Mouse (Mus musculus) intestine, embryonic 14.5 days (tissue): ENCODE data around the gene Prkn. TPM values are rescaled to one million over a fixed set of nuclear protein-coding genes. Genes with fewer than 3 reads are reported as not detected.
A peak's percentile ranks its signal among the peaks of the same experiment; 100 is the strongest.

Experiments used
- ATAC-seq: fragments of 200-750 bp; cut with Nextera tagmentation; replicated peaks from 2 replicates; pipeline ENCODE4 v1.8.0; 2017; ENCODE audit warnings: low read depth, moderate number of reproducible peaks, moderate TSS enrichment, moderate library complexity; ENCODE audit not compliant: low FRiP score, low TSS enrichment
- DNase-seq: peaks from one replicate; pipeline ENCODE4 v3.0.0-alpha.2; 2018; ENCODE audit warnings: low spot score
- H3K27ac ChIP-seq: fragments of 300-500 bp; sonication (generic); 2 replicates; pipeline ENCODE4 v1.5.1; 2014; ENCODE audit warnings: low read depth, mild to moderate bottlenecking, control low read depth
- H3K27me3 ChIP-seq: fragments of 300-500 bp; sonication (generic); replicated peaks from 2 replicates; pipeline ENCODE4 v1.6.1; 2014; ENCODE audit warnings: low read length, control low read depth; ENCODE audit not compliant: control insufficient read depth, insufficient read depth
- H3K36me3 ChIP-seq: fragments of 300-500 bp; sonication (generic); 2 replicates; pipeline ENCODE4 v1.6.1; 2014; ENCODE audit warnings: low read length, control low read depth; ENCODE audit not compliant: control insufficient read depth, insufficient read depth
- H3K4me1 ChIP-seq: fragments of 300-500 bp; sonication (generic); replicated peaks from 2 replicates; pipeline ENCODE4 v1.6.1; 2014; ENCODE audit warnings: low read length, control low read depth, mixed read lengths; ENCODE audit not compliant: control insufficient read depth, insufficient read depth
- H3K4me2 ChIP-seq: fragments of 300-500 bp; sonication (generic); 2 replicates; pipeline ENCODE4 v1.6.1; 2014; ENCODE audit warnings: low read length
- H3K4me3 ChIP-seq: fragments of 300-500 bp; sonication (generic); 2 replicates; pipeline ENCODE4 v1.5.1; 2014; ENCODE audit warnings: low read depth, low read length, control low read depth, mixed read lengths
- H3K9ac ChIP-seq: fragments of 300-500 bp; sonication (generic); 2 replicates; pipeline ENCODE4 v1.6.1; 2014; ENCODE audit warnings: mild to moderate bottlenecking, low read length
- H3K9me3 ChIP-seq: fragments of 300-500 bp; sonication (generic); 2 replicates; pipeline ENCODE4 v1.6.1; 2016; ENCODE audit warnings: low read length, control low read depth; ENCODE audit not compliant: control insufficient read depth
- WGBS: fragments of 180-500 bp; shearing (Covaris S2); extraction: QIAGEN DNeasy Blood & Tissue Kit; methylation state at CpG from one replicate; pipeline ENCODE4 v1.1.7; 2014; 5-methylcytosine and 5-hydroxymethylcytosine counted together
- polyA plus RNA-seq: library from polyadenylated mRNA; unstranded; fragments of >200 nt; fragmentation: Nextera tagmentation; extraction: Ambion mirVana; gene quantifications from 2 replicates; pipeline ENCODE4 v1.2.1, GENCODE M21; 2014

The Prkn gene
- 2.0 and 2.3 TPM in 2 replicates for polyA plus RNA-seq

- peak; percentile 97 for DNase-seq
- Histone ChIP-seq H3K4me2 (peak within 1 kb of the TSS; percentile 66), H3K4me3 (peak within 1 kb of the TSS; percentile 70), H3K9ac (peak within 1 kb of the TSS; percentile 63), H3K9me3 (no peaks in the 10 kb centered on the region), H3K36me3 (no peaks in the 10 kb centered on the region), H3K27ac (no peak within 1 kb of the TSS), H3K27me3 (no peaks in the 10 kb centered on the region), H3K4me1 (no peaks in the 10 kb centered on the region)
- under 1% methylated on average over 47 of the region's 58 CpGs for WGBS
- ATAC-seq: peak; percentile 96
These were observed at the start of gene Prkn, which contains the start of gene Pacrg for GRCm38 (mm10) chr17:10840148-10840707. Gene Prkn, plus strand, starts transcription at chr17:10840384. Gene Pacrg, minus strand, starts transcription at chr17:10840311.

GRCm38 (mm10) chr17:10791661-10792060 lies 48.5 kb upstream of the Prkn start:
- H3K4me1 ChIP-seq: peaks cover 6% of the 10 kb centered on the region; the same call in 1 of the 2 replicates
- H3K4me3 ChIP-seq: no peak overlapping the region
- H3K27me3 ChIP-seq: no peaks in the 10 kb centered on the region
- ATAC-seq (no peak), DNase-seq (no peak)
- peak overlapping the region; percentile 17; the same call in 1 of the 2 replicates for H3K4me2 ChIP-seq
- no peak overlapping the region for H3K27ac ChIP-seq
- no peak overlapping the region for H3K9ac ChIP-seq
- no peaks in the 10 kb centered on the region for H3K36me3 ChIP-seq
- no peaks in the 10 kb centered on the region for H3K9me3 ChIP-seq
- 24% methylated on average over 3 of the region's 3 CpGs for WGBS

GRCm38 (mm10) chr17:10806692-10807091 lies 33.5 kb upstream of the Prkn start:
- H3K36me3 ChIP-seq: no peaks in the 10 kb centered on the region
- no peaks in the 10 kb centered on the region for H3K27me3 ChIP-seq
- no peak overlapping the region for H3K9ac ChIP-seq
- H3K4me3 ChIP-seq: no peak overlapping the region
- no peak overlapping the region for H3K27ac ChIP-seq
- ATAC-seq (no peak), DNase-seq (no peak)
- no peak overlapping the region for H3K4me2 ChIP-seq
- no peaks in the 10 kb centered on the region for H3K4me1 ChIP-seq
- H3K9me3 ChIP-seq: no peaks in the 10 kb centered on the region
- 78% methylated on average over 4 of the region's 4 CpGs for WGBS

- DNase-seq: no peak
- H3K27ac ChIP-seq: no peak overlapping the region
- no peaks in the 10 kb centered on the region for H3K36me3 ChIP-seq
- no peak overlapping the region for H3K9ac ChIP-seq
- no peaks in the 10 kb centered on the region for H3K4me1 ChIP-seq
- ATAC-seq: no peak
- no peak overlapping the region for H3K4me3 ChIP-seq
- no peaks in the 10 kb centered on the region for H3K9me3 ChIP-seq
- H3K4me2 ChIP-seq: no peak overlapping the region
- WGBS: 86% methylated on average over 13 of the region's 13 CpGs
- H3K27me3 ChIP-seq: no peaks in the 10 kb centered on the region
These were observed 32.8 kb upstream of the Prkn start for GRCm38 (mm10) chr17:10807261-10807998.

- Histone ChIP-seq H3K4me1 (no peaks in the 10 kb centered on the region), H3K9ac (no peak overlapping the region), H3K4me2 (no peak overlapping the region), H3K27ac (no peak overlapping the region), H3K9me3 (no peaks in the 10 kb centered on the region), H3K36me3 (no peaks in the 10 kb centered on the region), H3K27me3 (no peaks in the 10 kb centered on the region), H3K4me3 (no peak overlapping the region)
- DNase-seq: no peak
- no peak for ATAC-seq
- 87% methylated on average over 2 of the region's 2 CpGs for WGBS
These were observed 31.6 kb upstream of the Prkn start for GRCm38 (mm10) chr17:10808571-10808970.

- Histone ChIP-seq H3K27me3 (no peaks in the 10 kb centered on the region), H3K4me1 (no peaks in the 10 kb centered on the region), H3K27ac (no peak overlapping the region), H3K36me3 (no peaks in the 10 kb centered on the region), H3K4me3 (no peak overlapping the region), H3K4me2 (no peak overlapping the region), H3K9ac (no peak overlapping the region), H3K9me3 (no peaks in the 10 kb centered on the region)
- 79% methylated on average over 4 of the region's 4 CpGs for WGBS
- no peak for ATAC-seq
- no peak for DNase-seq
These were observed 21.2 kb upstream of the Prkn start for GRCm38 (mm10) chr17:10818971-10819370.

- Histone ChIP-seq H3K4me1 (no peaks in the 10 kb centered on the region), H3K4me2 (peak overlapping the region; percentile 66), H3K36me3 (no peaks in the 10 kb centered on the region), H3K9me3 (no peaks in the 10 kb centered on the region), H3K4me3 (peak overlapping the region; percentile 70), H3K27ac (no peak overlapping the region), H3K9ac (peak overlapping the region; percentile 63), H3K27me3 (no peaks in the 10 kb centered on the region)
- 3% methylated on average over 20 of the region's 20 CpGs for WGBS
- DNase-seq (peak; percentile 74), ATAC-seq (peak; percentile 66)
These were observed 582 bp downstream of the Prkn start for GRCm38 (mm10) chr17:10840731-10841201.

- Histone ChIP-seq H3K36me3 (no peaks in the 10 kb centered on the region), H3K27me3 (no peaks in the 10 kb centered on the region), H3K4me3 (no peak overlapping the region), H3K4me1 (no peaks in the 10 kb centered on the region), H3K27ac (no peak overlapping the region), H3K9ac (no peak overlapping the region), H3K4me2 (no peak overlapping the region), H3K9me3 (no peaks in the 10 kb centered on the region)
- no peak for ATAC-seq
- no peak for DNase-seq
- 94% methylated on average over 3 of the region's 3 CpGs for WGBS
These were observed 14.0 kb downstream of the Prkn start for GRCm38 (mm10) chr17:10854207-10854606.
